Comparison of ENCODE assay signal across 8 mouse cellular contexts in the genomic region with DNA sequence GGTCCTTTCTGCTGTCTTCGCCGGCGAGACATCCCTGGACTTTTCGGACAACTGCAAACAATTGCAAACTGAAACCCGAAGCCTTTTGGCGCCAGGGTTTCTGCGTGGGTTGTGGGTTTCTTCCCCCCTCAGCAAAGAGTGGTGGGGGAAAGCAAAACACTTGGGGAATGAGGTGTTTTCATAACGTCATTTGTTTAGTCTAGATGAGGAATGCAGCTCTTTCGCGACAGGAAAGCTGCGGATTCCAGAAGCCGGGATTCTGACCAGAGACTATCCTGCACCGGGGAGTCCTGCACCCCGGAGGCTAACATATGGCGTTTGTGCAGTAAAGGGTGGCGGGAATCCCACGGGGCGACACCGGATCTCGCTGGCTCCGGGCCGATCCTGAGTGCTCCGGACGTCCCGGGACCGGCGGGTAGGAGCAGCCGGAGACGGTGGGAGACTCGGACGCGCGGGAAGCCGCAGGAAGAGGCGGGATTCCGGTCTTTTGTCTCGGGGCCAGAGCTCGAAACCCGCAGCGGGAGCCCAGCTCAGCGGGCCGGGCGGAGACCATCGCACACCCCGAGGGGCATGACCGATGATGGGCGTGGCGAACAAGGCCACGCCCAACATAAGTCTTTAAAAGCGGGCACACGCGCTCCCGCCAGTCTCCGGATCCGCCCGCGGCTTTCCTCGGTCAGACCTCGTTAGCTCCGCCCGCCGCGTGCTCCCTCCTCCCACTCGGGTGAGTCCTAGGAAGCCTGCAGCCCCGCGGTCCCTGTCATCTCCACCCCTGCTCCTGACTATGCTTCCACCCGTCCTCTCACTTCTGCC. TPM values are rescaled to one million over a fixed set of nuclear protein-coding genes. Genes with fewer than 3 reads are reported as not detected.
DNase-seq lines count a peak whose midpoint lies in the region; ATAC-seq and TF ChIP-seq lines count a peak whose summit lies in the region.

A gene (plus strand): TSS at position 259 of the 813 bp plus-strand sequence.

- H3K4me3 ChIP-seq in hindbrain, embryonic 10.5 days: peak within 1 kb of the TSS; percentile 74

- TF ChIP-seq CTCF in Patski (IDR thresholded peaks at IDR 0.05): no peak

- no peaks in the 10 kb centered on the region for H3K9me3 ChIP-seq in hindbrain, embryonic 10.5 days

- WGBS in hindbrain, embryonic 10.5 days: under 1% methylated on average over 67 of the region's 67 CpGs

- peak within 1 kb of the TSS; percentile 95 for H3K27ac ChIP-seq in hindbrain, embryonic 10.5 days

- peaks cover 44% of the 10 kb centered on the region for H3K4me1 ChIP-seq in hindbrain, embryonic 10.5 days (replicated peaks)

- POLR2A ChIA-PET in Patski (lab: Charles Lee): interaction anchor here (0.5 to 1.6 kb wide), 3 partner anchors 28 to 446 kb away, joined by 3 to 5 read pairs (median 3); no protein-coding TSS in a partner anchor

- DNase-seq in Patski (ENCODE audit: low read depth, low spot score): peak; percentile 41
- DNase-seq in cerebellum, adult 9-10 months: peak; percentile 75
- DNase-seq in hindbrain, embryonic 10.5 days (ENCODE audit: low spot score): peak; percentile 94
- DNase-seq in layer of hippocampus, postnatal 10 days (ENCODE audit: low spot score in 2 of 2): peak; percentile 75 to 82
- peak; percentile 92 for DNase-seq in lung, postnatal 25 days (ENCODE audit: low spot score)
- peak; percentile 66 for DNase-seq in retina, adult 2 months (ENCODE audit: low read depth, low spot score)
- peak; percentile 76 for DNase-seq in thymus, postnatal 4 days

- CTCF ChIA-PET in Patski (lab: Charles Lee): interaction anchor here (1.0 kb wide), 1 partner anchor 125 kb away, joined by 3 read pairs; no protein-coding TSS in a partner anchor

- peak; percentile 97 for ATAC-seq in Patski
- ATAC-seq in frontal cortex, adult (ENCODE audit: low TSS enrichment): peak; percentile 88

- H3K27me3 ChIP-seq in Patski: no peaks in the 10 kb centered on the region
- H3K27me3 ChIP-seq in hindbrain, embryonic 10.5 days (ENCODE audit: insufficient read depth, poor library complexity, severe bottlenecking): no peaks in the 10 kb centered on the region

- in situ Hi-C loops in Patski (cut with MboI; ENCODE audit: low pct_unique_long_range_greater_than_20kb): no loop called here

- 0 out of 2 replicates have a peak, but pooled peaks cover 3% of the 10 kb centered on the region for H3K36me3 ChIP-seq in hindbrain, embryonic 10.5 days

RNA-seq across cellular contexts. Expression of the gene that starts here (rescaled TPM):
- 17.6 TPM for polyA plus RNA-seq in Patski (2021)
- 185 and 198 TPM in 2 replicates for polyA plus RNA-seq in hindbrain, embryonic 10.5 days (2016; fragmentation: Nextera tagmentation; extraction: Ambion mirVana)
- 10 to 100 TPM; 76.9 to 77.5 TPM for total RNA-seq in layer of hippocampus, postnatal 10 days (2021)

Comparison
In these comparisons a context has a peak if more than half of its experiments do, and no peak if none do; other contexts are left out.
1. Peak in every context shown above with its lines: DNase-seq, ATAC-seq, H3K4me3 ChIP-seq and H3K27ac ChIP-seq.
2. DNase-seq: peak in every context shown above with its lines; median percentile 94 in hindbrain, embryonic 10.5 days; 92 in lung, postnatal 25 days; 78 in layer of hippocampus, postnatal 10 days; 76 in thymus, postnatal 4 days; 75 in cerebellum, adult 9-10 months; 66 in retina, adult 2 months; 41 in Patski.